Mouse (Mus musculus): ENCODE data around the gene Mettl8. TPM values are rescaled to one million over a fixed set of nuclear protein-coding genes. Genes with fewer than 3 reads are reported as not detected.

Gene Mettl8
- total and polyA plus RNA-seq, 3 experiments = 7.5 to 9.2 (median 7.8) TPM

GRCm38 (mm10) chr2:71046751-71047320 is 8.5 kb downstream of the Mettl8 start:
- Histone ChIP-seq H3K9me3 (replicated peaks; ENCODE audit: low read length) (no peaks in the 10 kb centered on the region), H3K36me3 (replicated peaks in 1 of 2; ENCODE audit: control insufficient read depth in 1 of 2, insufficient read depth in 1 of 2, low read length in 1 of 2) (peaks cover 3 to 41% of the 10 kb centered on the region in 2 experiments), H3K4me2 (ENCODE audit: insufficient read depth, low read depth, poor library complexity, severe bottlenecking) (no peak overlapping the region), H3K79me2 (replicated peaks; ENCODE audit: control insufficient read depth, extremely low read depth, insufficient read depth, poor library complexity, severe bottlenecking) (no peaks in the 10 kb centered on the region), H3K27me3 (replicated peaks) (no peaks in the 10 kb centered on the region), H3K4me3 (replicated peaks in 1 of 3; ENCODE audit: low read depth in 2 of 3, low read length in 2 of 3, poor library complexity in 1 of 3) (no peak overlapping the region), H3K9ac (ENCODE audit: insufficient read depth, low read depth) (no peak overlapping the region), H3K4me1 (ENCODE audit: control insufficient read depth in 1 of 2, insufficient read depth in 2 of 2) (peaks cover 0 to 5% of the 10 kb centered on the region in 2 experiments; a peak in 1 of 4 replicates), H3K27ac (ENCODE audit: insufficient read depth, low read depth) (no peak overlapping the region)
- dilution Hi-C loops (cut with MboI; ENCODE audit: extremely low pct_ligation_motif_present, extremely low pct_unique_long_range_greater_than_20kb, low sequenced_read_pairs) = no loop called here
- in situ Hi-C loops (cut with MboI; ENCODE audit: low pct_ligation_motif_present, low pct_unique_long_range_greater_than_20kb, low sequenced_read_pairs) = loop anchor here (25.0 kb wide), 1 partner anchor 335 kb away; no protein-coding TSS in a partner anchor
- no peak for DNase-seq (ENCODE audit: extremely low read depth)
- TF ChIP-seq MEF2A (IDR thresholded peaks at IDR 0.05; ENCODE audit: borderline replicate concordance, low read depth, low read length) (no peak), USF2 (conservative IDR thresholded peaks at IDR 0.05; ENCODE audit: low read depth, low read length) (no peak), NELFE (IDR thresholded peaks at IDR 0.05; ENCODE audit: low read depth, low read length) (no peak), GABPA (IDR thresholded peaks at IDR 0.05; ENCODE audit: insufficient replicate concordance, low read depth, low read length) (no peak), CTCF (conservative IDR thresholded peaks at IDR 0.05 in 1 of 2, IDR thresholded peaks at IDR 0.05 in 1 of 2; ENCODE audit: low read depth in 2 of 2, low read length in 2 of 2) (no peak), RCOR1 (conservative IDR thresholded peaks at IDR 0.05; ENCODE audit: low read depth, low read length) (no peak), SIN3A (IDR thresholded peaks at IDR 0.05; ENCODE audit: low read length) (no peak), SMC3 (IDR thresholded peaks at IDR 0.05; ENCODE audit: low read depth, low read length) (no peak), POLR2A (IDR thresholded peaks at IDR 0.05; ENCODE audit: low read depth, low read length) (no peak), EP300 (IDR thresholded peaks at IDR 0.05; ENCODE audit: low read length) (no peak), PAX5 (IDR thresholded peaks at IDR 0.05; ENCODE audit: low read length) (no peak), MXI1 (IDR thresholded peaks at IDR 0.05; ENCODE audit: low read depth, low read length) (no peak), ZMIZ1 (IDR thresholded peaks at IDR 0.05; ENCODE audit: low read depth, low read length) (no peak), JUND (conservative IDR thresholded peaks at IDR 0.05; ENCODE audit: low read depth, low read length) (no peak)

- in situ Hi-C loops (cut with MboI; ENCODE audit: low pct_ligation_motif_present, low pct_unique_long_range_greater_than_20kb, low sequenced_read_pairs) (loop anchor here (25.0 kb wide), 1 partner anchor 334 kb away; no protein-coding TSS in a partner anchor), dilution Hi-C loops (cut with MboI; ENCODE audit: extremely low pct_ligation_motif_present, extremely low pct_unique_long_range_greater_than_20kb, low sequenced_read_pairs) (no loop called here)
- Histone ChIP-seq H3K9me3 (replicated peaks; ENCODE audit: low read length) (no peaks in the 10 kb centered on the region), H3K4me3 (replicated peaks in 1 of 3; ENCODE audit: low read depth in 2 of 3, low read length in 2 of 3, poor library complexity in 1 of 3) (no peak overlapping the region), H3K36me3 (replicated peaks in 1 of 2; ENCODE audit: control insufficient read depth in 1 of 2, insufficient read depth in 1 of 2, low read length in 1 of 2) (peaks cover 3 to 43% of the 10 kb centered on the region in 2 experiments), H3K27me3 (replicated peaks) (no peaks in the 10 kb centered on the region), H3K79me2 (replicated peaks; ENCODE audit: control insufficient read depth, extremely low read depth, insufficient read depth, poor library complexity, severe bottlenecking) (no peaks in the 10 kb centered on the region), H3K9ac (ENCODE audit: insufficient read depth, low read depth) (no peak overlapping the region), H3K4me1 (ENCODE audit: control insufficient read depth in 1 of 2, insufficient read depth in 2 of 2) (peaks cover 0 to 5% of the 10 kb centered on the region in 2 experiments; a peak in 1 of 4 replicates), H3K4me2 (ENCODE audit: insufficient read depth, low read depth, poor library complexity, severe bottlenecking) (no peak overlapping the region), H3K27ac (ENCODE audit: insufficient read depth, low read depth) (no peak overlapping the region)
- no peak for TF ChIP-seq POLR2AphosphoS2 (IDR thresholded peaks at IDR 0.05; ENCODE audit: low read depth, low read length)
- TF ChIP-seq BHLHE40 (IDR thresholded peaks at IDR 0.05; ENCODE audit: low read depth, low read length) = no peak
- TF ChIP-seq UBTF (IDR thresholded peaks at IDR 0.05; ENCODE audit: low read depth, low read length) = no peak
- no peak for TF ChIP-seq HCFC1 (IDR thresholded peaks at IDR 0.05; ENCODE audit: low read depth, low read length)
- no peak for TF ChIP-seq USF2 (conservative IDR thresholded peaks at IDR 0.05; ENCODE audit: low read depth, low read length)
- no peak for TF ChIP-seq MEF2A (IDR thresholded peaks at IDR 0.05; ENCODE audit: borderline replicate concordance, low read depth, low read length)
- no peak for TF ChIP-seq MAX (IDR thresholded peaks at IDR 0.05; ENCODE audit: low read length)
- TF ChIP-seq MAFK (IDR thresholded peaks at IDR 0.05; ENCODE audit: insufficient replicate concordance, low read length) = no peak
- TF ChIP-seq RAD21 (IDR thresholded peaks at IDR 0.05; ENCODE audit: low read depth, low read length) = no peak
- no peak for TF ChIP-seq TCF12 (IDR thresholded peaks at IDR 0.05; ENCODE audit: low read depth, low read length)
- no peak for TF ChIP-seq E2F4 (IDR thresholded peaks at IDR 0.05; ENCODE audit: insufficient replicate concordance, low read depth, low read length)
- TF ChIP-seq JUN (IDR thresholded peaks at IDR 0.05; ENCODE audit: insufficient read depth, low read depth, low read length) = no peak
- no peak for TF ChIP-seq ZC3H11A (IDR thresholded peaks at IDR 0.05; ENCODE audit: low read depth, low read length)
- no peak for TF ChIP-seq GABPA (IDR thresholded peaks at IDR 0.05; ENCODE audit: insufficient replicate concordance, low read depth, low read length)
- TF ChIP-seq IRF4 (IDR thresholded peaks at IDR 0.05; ENCODE audit: low read depth, low read length) = no peak
- DNase-seq (ENCODE audit: extremely low read depth) = no peak
These were observed 9.2 kb downstream of the Mettl8 start for GRCm38 (mm10) chr2:71046151-71046550.
